Mouse (Mus musculus) heart, adult 11 months (tissue): ENCODE data around the gene Zfp951.
"Not testable (repeated sequence)": the region's sequence is repeated elsewhere in the genome, so short reads cannot be mapped to it uniquely, and the experiment has no call there.

Source experiments
- DNase-seq: peaks from one replicate; pipeline ENCODE4 v3.0.0; 2022

Zfp951 gene

DNA sequence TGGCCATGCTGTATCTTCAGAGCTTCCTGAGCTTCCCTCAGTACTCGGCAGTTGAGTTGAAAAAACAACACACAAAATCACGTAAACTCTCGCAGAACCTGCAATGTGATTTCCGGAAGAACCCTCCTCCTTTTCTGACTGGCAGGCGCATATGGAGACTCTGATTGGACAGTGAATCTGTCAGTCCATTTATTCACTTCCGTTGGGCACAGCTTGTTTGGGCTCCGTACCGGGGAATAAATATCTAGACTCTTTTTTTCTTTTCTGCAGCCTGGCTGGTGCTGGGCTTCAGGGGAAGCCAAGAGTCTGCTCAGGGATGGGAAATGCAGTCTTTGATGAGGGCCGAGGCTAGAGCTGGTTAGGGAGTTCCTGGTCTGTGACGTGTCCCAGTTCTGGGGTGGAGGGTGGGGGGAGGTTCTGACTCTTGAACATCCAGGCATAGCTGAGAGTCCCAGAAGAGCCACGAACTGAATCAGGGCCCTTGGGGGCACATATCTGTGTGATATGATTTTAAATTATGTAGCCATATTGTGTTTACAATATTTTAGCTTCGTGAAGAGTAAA lies at the start of gene Zfp951:
TSS of gene Zfp951 (minus strand) at position 109 of the 564 bp plus-strand sequence.
- peak; percentile 98 for DNase-seq

DNA sequence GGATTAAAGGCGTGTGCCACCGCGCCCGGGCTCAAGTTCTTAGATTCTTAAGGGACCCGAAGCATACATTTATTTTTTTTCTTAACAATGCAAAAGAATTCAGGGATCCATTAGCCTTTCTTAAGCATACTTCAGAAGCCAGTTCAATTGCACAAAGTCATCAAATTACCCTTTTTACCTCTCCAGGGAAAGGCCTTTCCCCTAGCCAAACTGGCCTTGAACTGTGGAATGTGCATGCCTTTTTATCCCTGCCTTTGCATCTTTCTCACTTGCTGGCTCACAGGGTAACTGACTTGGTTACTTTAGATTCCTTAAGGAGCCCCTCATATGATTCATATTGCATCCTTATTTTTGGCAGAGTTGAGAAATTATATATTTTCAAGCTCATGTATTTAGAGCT lies 46.7 kb upstream of the Zfp951 start:
- not testable (repeated sequence) for DNase-seq

DNA sequence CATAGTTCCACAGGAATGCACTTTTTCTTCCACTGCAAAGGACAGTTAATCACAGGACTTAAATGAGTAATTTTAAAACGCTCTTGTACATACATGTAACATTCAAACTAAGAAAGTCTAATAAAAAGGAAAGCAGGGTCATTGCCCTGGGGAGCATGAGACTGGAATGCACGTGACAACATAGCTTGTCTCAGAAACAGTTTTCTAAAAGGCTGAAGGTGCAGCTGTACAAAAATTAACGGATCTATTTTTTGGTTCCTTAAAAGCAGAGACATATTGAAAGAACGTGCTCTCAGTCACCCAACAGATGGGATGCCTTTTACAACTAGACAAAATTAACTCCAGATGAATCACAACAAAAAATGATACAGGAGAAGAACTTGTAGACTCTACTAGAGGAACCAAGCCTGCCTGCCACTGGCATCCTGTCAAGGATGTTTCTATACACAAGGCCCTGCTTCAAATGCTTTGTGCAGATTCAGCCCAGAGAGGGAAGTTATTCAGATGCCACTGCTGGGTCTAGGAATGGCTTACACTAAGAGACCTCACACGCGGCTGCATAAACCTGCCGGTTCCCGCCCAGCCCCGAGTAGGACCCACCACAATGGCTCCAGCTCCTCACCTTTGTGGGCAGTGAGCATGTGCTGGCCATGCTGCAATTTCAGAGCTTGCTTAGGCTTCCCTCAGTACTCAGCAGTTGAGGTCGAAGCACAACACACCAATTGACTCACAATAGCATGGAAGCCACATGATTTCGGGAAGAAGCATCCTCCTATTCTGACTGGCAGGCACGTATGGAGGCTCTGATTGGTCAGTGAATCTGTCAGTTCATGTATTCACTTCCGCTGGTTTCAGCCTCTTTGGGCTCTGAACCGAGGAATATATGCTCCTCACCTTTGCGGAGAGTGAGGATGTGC lies 567 bp downstream of the Zfp951 start:
- DNase-seq = peak; percentile 98

DNA sequence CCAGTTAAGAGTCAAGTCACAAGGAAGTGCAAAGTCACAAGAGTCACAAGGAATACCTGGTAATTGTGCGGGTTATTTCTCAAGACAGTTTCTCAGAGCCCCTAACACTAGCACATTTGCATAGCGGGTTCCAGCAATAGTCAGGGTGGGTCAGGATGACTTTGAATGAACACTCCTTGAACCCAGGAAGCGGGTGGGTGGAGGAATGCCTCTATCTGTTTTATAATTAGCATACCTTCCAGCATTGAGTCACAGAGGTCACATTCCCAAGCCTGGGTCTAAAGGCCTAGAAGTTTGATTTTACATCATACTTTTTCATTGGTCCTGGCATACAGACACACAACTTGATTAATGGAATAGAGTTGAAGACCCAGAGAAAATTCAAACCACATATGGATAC lies 5.3 kb downstream of the Zfp951 start:
- peak; percentile 42 for DNase-seq

DNA sequence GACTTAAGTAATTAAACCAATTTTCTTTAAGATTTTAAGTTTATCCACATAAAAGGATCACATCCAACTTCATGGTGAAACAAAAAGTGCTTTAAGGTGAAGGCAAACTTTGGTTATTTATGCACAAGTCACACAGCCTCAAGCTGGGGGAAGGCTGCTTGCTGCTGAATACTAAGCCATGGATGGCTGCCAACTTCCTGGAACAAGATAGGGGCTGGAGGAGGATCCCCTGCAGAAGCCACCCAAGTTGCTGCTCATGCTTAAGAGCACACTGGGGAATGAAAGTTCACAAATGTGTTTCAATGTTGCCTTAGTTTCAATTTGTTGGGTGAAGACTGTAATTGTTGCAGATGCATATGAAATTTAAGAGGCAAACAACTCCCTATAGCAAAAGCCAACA lies 26.5 kb downstream of the Zfp951 start:
- DNase-seq = no peak

DNA sequence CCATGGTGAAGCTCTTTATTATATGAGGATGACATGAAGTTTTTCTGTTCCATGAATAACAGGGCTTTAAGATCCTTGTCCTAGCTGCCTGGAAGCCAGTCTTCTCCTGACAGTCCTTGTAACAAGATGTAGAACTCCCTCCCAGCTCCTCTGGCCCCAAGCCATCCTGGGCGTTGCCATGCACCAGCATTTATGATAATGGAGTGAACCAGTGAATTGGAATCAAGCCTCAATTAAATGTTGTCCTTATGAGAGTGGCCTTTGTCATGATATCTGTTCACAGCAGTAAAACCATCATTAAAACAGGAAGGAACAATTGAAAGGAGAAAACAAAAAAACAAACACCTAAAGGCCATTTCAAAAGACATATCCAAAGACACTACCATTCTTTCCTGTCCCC lies 30.3 kb downstream of the Zfp951 start:
- DNase-seq = no peak

DNA sequence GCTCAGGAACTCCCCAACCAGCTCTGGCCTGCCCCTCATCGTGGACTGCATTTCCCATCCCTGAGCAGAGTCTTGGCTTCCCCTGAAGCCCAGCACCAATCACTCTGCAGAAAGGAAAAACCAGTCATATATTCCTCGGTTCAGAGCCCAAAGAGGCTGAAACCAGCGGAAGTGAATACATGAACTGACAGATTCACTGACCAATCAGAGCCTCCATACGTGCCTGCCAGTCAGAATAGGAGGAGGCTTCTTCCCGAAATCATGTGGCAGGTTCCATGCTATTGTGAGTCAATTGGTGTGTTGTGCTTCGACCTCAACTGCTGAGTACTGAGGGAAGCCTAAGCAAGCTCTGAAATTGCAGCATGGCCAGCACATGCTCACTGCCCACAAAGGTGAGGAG lies 89.7 kb downstream of the Zfp951 start:
- not testable (repeated sequence) for DNase-seq
